Mouse (Mus musculus): ENCODE measurements around the gene Creb3l4. TPM values are rescaled to one million over a fixed set of nuclear protein-coding genes. Genes with fewer than 3 reads are reported as not detected.
"Not testable (repeated sequence)": the region's sequence is repeated elsewhere in the genome, so short reads cannot be mapped to it uniquely, and the experiment has no call there.

The Creb3l4 gene
- polyA plus RNA-seq, 1 experiment from 2014 or later: 2.4 TPM

GRCm38 (mm10) chr3:90263121-90263771, 19.9 kb upstream of the Creb3l4 start:
- peaks cover 64% of the 10 kb centered on the region for H3K36me3 ChIP-seq

GRCm38 (mm10) chr3:90258521-90258920, 15.2 kb upstream of the Creb3l4 start:
- ATAC-seq (ENCODE audit: extremely low read depth, insufficient number of reproducible peaks, low FRiP score, low TSS enrichment): no peak
- no peak overlapping the region for H3K4me2 ChIP-seq
- peaks cover 16% of the 10 kb centered on the region for H3K4me1 ChIP-seq
- WGBS: 86% methylated on average over 4 of the region's 4 CpGs
- H3K9ac ChIP-seq: no peak overlapping the region
- no peaks in the 10 kb centered on the region for H3K9me3 ChIP-seq
- H3K27ac ChIP-seq (replicated peaks): no peak overlapping the region
- no peak overlapping the region for H3K4me3 ChIP-seq
- no peaks in the 10 kb centered on the region for H3K27me3 ChIP-seq (replicated peaks)
- peaks cover 69% of the 10 kb centered on the region for H3K36me3 ChIP-seq

More at GRCm38 (mm10) chr3:90263121-90263771, 19.9 kb upstream of the Creb3l4 start:
- peaks cover 18% of the 10 kb centered on the region for H3K4me1 ChIP-seq
- no peaks in the 10 kb centered on the region for H3K27me3 ChIP-seq (replicated peaks)
- H3K4me3 ChIP-seq: no peak overlapping the region
- no peak overlapping the region for H3K27ac ChIP-seq (replicated peaks)
- H3K4me2 ChIP-seq: no peak overlapping the region
- no peak for ATAC-seq (ENCODE audit: extremely low read depth, insufficient number of reproducible peaks, low FRiP score, low TSS enrichment)
- 83% methylated on average over 5 of the region's 5 CpGs for WGBS
- H3K9ac ChIP-seq: no peak overlapping the region
- H3K9me3 ChIP-seq: no peaks in the 10 kb centered on the region

- H3K36me3 ChIP-seq: peaks cover 53% of the 10 kb centered on the region
- no peak overlapping the region for H3K9ac ChIP-seq
- H3K27me3 ChIP-seq (replicated peaks): no peaks in the 10 kb centered on the region
- H3K4me3 ChIP-seq: no peak overlapping the region
- no peak overlapping the region for H3K4me2 ChIP-seq
- peaks cover 16% of the 10 kb centered on the region for H3K4me1 ChIP-seq
- H3K9me3 ChIP-seq: no peaks in the 10 kb centered on the region
- 85% methylated on average over 19 of the region's 19 CpGs for WGBS
- no peak overlapping the region for H3K27ac ChIP-seq (replicated peaks)
- no peak for ATAC-seq (ENCODE audit: extremely low read depth, insufficient number of reproducible peaks, low FRiP score, low TSS enrichment)
These were observed 13.6 kb upstream of the Creb3l4 start for GRCm38 (mm10) chr3:90256731-90257530.

- Histone ChIP-seq H3K4me1 (peaks cover 19% of the 10 kb centered on the region), H3K9ac (peak overlapping the region; percentile 97; the same call in 1 of the 2 replicates), H3K4me2 (peak overlapping the region; percentile 89), H3K36me3 (peaks cover 53% of the 10 kb centered on the region), H3K4me3 (peak overlapping the region; percentile 97; the same call in 1 of the 2 replicates), H3K27ac (replicated peaks) (no peak overlapping the region), H3K27me3 (replicated peaks) (no peaks in the 10 kb centered on the region), H3K9me3 (no peaks in the 10 kb centered on the region)
- no peak for ATAC-seq (ENCODE audit: extremely low read depth, insufficient number of reproducible peaks, low FRiP score, low TSS enrichment)
- WGBS: 87% methylated on average over 14 of the region's 14 CpGs
These were observed 12.6 kb upstream of the Creb3l4 start for GRCm38 (mm10) chr3:90255784-90256353.

GRCm38 (mm10) chr3:90255194-90255565, 11.9 kb upstream of the Creb3l4 start:
- Histone ChIP-seq H3K27me3 (replicated peaks) (no peaks in the 10 kb centered on the region), H3K36me3 (peaks cover 53% of the 10 kb centered on the region), H3K9ac (peak overlapping the region; percentile 97), H3K27ac (replicated peaks) (peak overlapping the region; percentile 93), H3K9me3 (no peaks in the 10 kb centered on the region), H3K4me2 (peak overlapping the region; percentile 89), H3K4me3 (peak overlapping the region; percentile 97), H3K4me1 (peaks cover 26% of the 10 kb centered on the region)
- no peak for ATAC-seq (ENCODE audit: extremely low read depth, insufficient number of reproducible peaks, low FRiP score, low TSS enrichment)
- WGBS: 16% methylated on average over 2 of the region's 2 CpGs

GRCm38 (mm10) chr3:90254419-90255193, 11.3 kb upstream of the Creb3l4 start:
- H3K4me1 ChIP-seq: peaks cover 30% of the 10 kb centered on the region
- peak overlapping the region; percentile 97 for H3K9ac ChIP-seq
- no peaks in the 10 kb centered on the region for H3K9me3 ChIP-seq
- peak overlapping the region; percentile 93 for H3K27ac ChIP-seq (replicated peaks)
- under 1% methylated on average over 41 of the region's 41 CpGs for WGBS
- peak overlapping the region; percentile 97 for H3K4me3 ChIP-seq
- peak; percentile 62 for ATAC-seq (ENCODE audit: extremely low read depth, insufficient number of reproducible peaks, low FRiP score, low TSS enrichment)
- no peaks in the 10 kb centered on the region for H3K27me3 ChIP-seq (replicated peaks)
- H3K36me3 ChIP-seq: peaks cover 53% of the 10 kb centered on the region
- H3K4me2 ChIP-seq: peak overlapping the region; percentile 89

- Histone ChIP-seq H3K9ac (peak within 1 kb of the TSS; percentile 97), H3K9me3 (no peaks in the 10 kb centered on the region), H3K27me3 (replicated peaks) (no peaks in the 10 kb centered on the region), H3K4me3 (peak within 1 kb of the TSS; percentile 97), H3K4me2 (peak within 1 kb of the TSS; percentile 89), H3K4me1 (peaks cover 36% of the 10 kb centered on the region), H3K36me3 (peaks cover 49% of the 10 kb centered on the region), H3K27ac (replicated peaks) (peak within 1 kb of the TSS; percentile 93)
- 2% methylated on average over 40 of the region's 40 CpGs for WGBS
- peak; percentile 95 for ATAC-seq (ENCODE audit: extremely low read depth, insufficient number of reproducible peaks, low FRiP score, low TSS enrichment)
These were observed 10.5 kb upstream of the Creb3l4 start, which contains the start of gene Crtc2 for GRCm38 (mm10) chr3:90253653-90254418. TSS of gene Crtc2 (plus strand) at chr3:90254163.

- not testable (repeated sequence) for H3K27me3 ChIP-seq (replicated peaks); H3K9ac ChIP-seq; H3K9me3 ChIP-seq; ATAC-seq (ENCODE audit: extremely low read depth, insufficient number of reproducible peaks, low FRiP score, low TSS enrichment); H3K4me3 ChIP-seq; H3K27ac ChIP-seq (replicated peaks)
- H3K36me3 ChIP-seq: peaks cover 42% of the 10 kb centered on the region
- H3K4me1 ChIP-seq: peaks cover 38% of the 10 kb centered on the region
- WGBS: 65% methylated on average over 1 of the region's 1 CpGs
- peak overlapping the region; percentile 89 for H3K4me2 ChIP-seq
These were observed 9.9 kb upstream of the Creb3l4 start for GRCm38 (mm10) chr3:90253174-90253573.

- H3K4me1 ChIP-seq: peaks cover 39% of the 10 kb centered on the region
- WGBS: 78% methylated on average over 2 of the region's 2 CpGs
These were observed 9.3 kb upstream of the Creb3l4 start for GRCm38 (mm10) chr3:90252659-90253058.

GRCm38 (mm10) chr3:90251731-90252226, 8.5 kb upstream of the Creb3l4 start:
- H3K4me3 ChIP-seq, H3K4me2 ChIP-seq: not testable (repeated sequence)

More at GRCm38 (mm10) chr3:90252659-90253058, 9.3 kb upstream of the Creb3l4 start:
- H3K27ac ChIP-seq (replicated peaks); H3K4me2 ChIP-seq; H3K27me3 ChIP-seq (replicated peaks); H3K4me3 ChIP-seq; H3K9ac ChIP-seq; ATAC-seq (ENCODE audit: extremely low read depth, insufficient number of reproducible peaks, low FRiP score, low TSS enrichment); H3K9me3 ChIP-seq: not testable (repeated sequence)
- H3K36me3 ChIP-seq: peaks cover 37% of the 10 kb centered on the region

More at GRCm38 (mm10) chr3:90251731-90252226, 8.5 kb upstream of the Creb3l4 start:
- not testable (repeated sequence) for H3K9me3 ChIP-seq; ATAC-seq (ENCODE audit: extremely low read depth, insufficient number of reproducible peaks, low FRiP score, low TSS enrichment); H3K27me3 ChIP-seq (replicated peaks); H3K9ac ChIP-seq; H3K27ac ChIP-seq (replicated peaks)
- H3K4me1 ChIP-seq: peaks cover 43% of the 10 kb centered on the region
- peaks cover 28% of the 10 kb centered on the region for H3K36me3 ChIP-seq
- 92% methylated on average over 9 of the region's 12 CpGs for WGBS
